Mouse (Mus musculus) lung, adult 2 months (tissue): ENCODE data around the gene Vmn1r47.
"Not testable (repeated sequence)": the region's sequence is repeated elsewhere in the genome, so short reads cannot be mapped to it uniquely, and the experiment has no call there.

Source experiments
- CTCF ChIP-seq: fragments of 200-500 bp; IDR thresholded peaks from 2 replicates; pipeline ENCODE4 v1.5.1; 2011; ENCODE audit warnings: mild to moderate bottlenecking, low read length, control low read depth; ENCODE audit not compliant: insufficient read depth
- POLR2A ChIP-seq: fragments of 200-500 bp; IDR thresholded peaks from 2 replicates; pipeline ENCODE4 v1.6.1; 2011; ENCODE audit warnings: low read depth, mild to moderate bottlenecking, control low read depth, low read length, borderline replicate concordance; ENCODE audit errors: extremely low read depth

- not testable (repeated sequence) for TF ChIP-seq CTCF, POLR2A
Measured at GRCm38 (mm10) chr6:90015847-90016246, at the start of gene Vmn1r47.
